Mouse (Mus musculus) liver, embryonic 15.5 days (tissue): Measurements from ENCODE around the gene Itga7. TPM values are rescaled to one million over a fixed set of nuclear protein-coding genes. Genes with fewer than 3 reads are reported as not detected.

ENCODE experiments used
- ATAC-seq: fragments of 200-750 bp; cut with Nextera tagmentation; 2 replicates; pipeline ENCODE4 v1.8.0; 2017; ENCODE audit warnings: moderate number of reproducible peaks, mild to moderate bottlenecking, moderate library complexity; ENCODE audit not compliant: insufficient read depth
- H3K27ac ChIP-seq: fragments of 300-500 bp; sonication (generic); replicated peaks from 2 replicates; pipeline ENCODE4 v1.5.1; 2015; ENCODE audit warnings: mild to moderate bottlenecking, inconsistent platforms
- H3K27me3 ChIP-seq: fragments of 300-500 bp; sonication (generic); 2 replicates; pipeline ENCODE4 v1.6.1; 2015; ENCODE audit warnings: mild to moderate bottlenecking, inconsistent platforms
- H3K36me3 ChIP-seq: fragments of 300-500 bp; sonication (generic); replicated peaks from 2 replicates; pipeline ENCODE4 v1.6.1; 2015; ENCODE audit warnings: moderate library complexity, mild to moderate bottlenecking, inconsistent platforms
- H3K4me1 ChIP-seq: fragments of 300-500 bp; sonication (generic); replicated peaks from 2 replicates; pipeline ENCODE4 v1.6.1; 2015; ENCODE audit warnings: inconsistent platforms
- H3K4me2 ChIP-seq: fragments of 300-500 bp; sonication (generic); 2 replicates; pipeline ENCODE4 v1.6.1; 2015; ENCODE audit warnings: moderate library complexity, mild to moderate bottlenecking, inconsistent platforms
- H3K4me3 ChIP-seq: fragments of 300-500 bp; sonication (generic); replicated peaks from 2 replicates; pipeline ENCODE4 v1.5.1; 2015; ENCODE audit warnings: mild to moderate bottlenecking, inconsistent platforms
- H3K9ac ChIP-seq: fragments of 300-500 bp; sonication (generic); 2 replicates; pipeline ENCODE4 v1.6.1; 2015; ENCODE audit warnings: moderate library complexity, mild to moderate bottlenecking, inconsistent platforms
- H3K9me3 ChIP-seq: fragments of 300-500 bp; sonication (generic); replicated peaks from 2 replicates; pipeline ENCODE4 v1.6.1; 2016; ENCODE audit warnings: inconsistent platforms
- WGBS: fragments of 180-500 bp; shearing (Covaris S2); methylation state at CpG from one replicate; pipeline ENCODE4 v1.1.7; 2015; ENCODE audit warnings: mixed read lengths; ENCODE audit not compliant: insufficient replicate concordance; 5-methylcytosine and 5-hydroxymethylcytosine counted together
- polyA plus RNA-seq: library from polyadenylated mRNA; unstranded; fragments of >200 nt; fragmentation: Nextera tagmentation; extraction: Ambion mirVana; gene quantifications from 2 replicates; pipeline ENCODE4 v1.2.1, GENCODE M21; 2015

The Itga7 gene
- polyA plus RNA-seq, 1 experiment from 2014 or later: 1.1 TPM

DNA sequence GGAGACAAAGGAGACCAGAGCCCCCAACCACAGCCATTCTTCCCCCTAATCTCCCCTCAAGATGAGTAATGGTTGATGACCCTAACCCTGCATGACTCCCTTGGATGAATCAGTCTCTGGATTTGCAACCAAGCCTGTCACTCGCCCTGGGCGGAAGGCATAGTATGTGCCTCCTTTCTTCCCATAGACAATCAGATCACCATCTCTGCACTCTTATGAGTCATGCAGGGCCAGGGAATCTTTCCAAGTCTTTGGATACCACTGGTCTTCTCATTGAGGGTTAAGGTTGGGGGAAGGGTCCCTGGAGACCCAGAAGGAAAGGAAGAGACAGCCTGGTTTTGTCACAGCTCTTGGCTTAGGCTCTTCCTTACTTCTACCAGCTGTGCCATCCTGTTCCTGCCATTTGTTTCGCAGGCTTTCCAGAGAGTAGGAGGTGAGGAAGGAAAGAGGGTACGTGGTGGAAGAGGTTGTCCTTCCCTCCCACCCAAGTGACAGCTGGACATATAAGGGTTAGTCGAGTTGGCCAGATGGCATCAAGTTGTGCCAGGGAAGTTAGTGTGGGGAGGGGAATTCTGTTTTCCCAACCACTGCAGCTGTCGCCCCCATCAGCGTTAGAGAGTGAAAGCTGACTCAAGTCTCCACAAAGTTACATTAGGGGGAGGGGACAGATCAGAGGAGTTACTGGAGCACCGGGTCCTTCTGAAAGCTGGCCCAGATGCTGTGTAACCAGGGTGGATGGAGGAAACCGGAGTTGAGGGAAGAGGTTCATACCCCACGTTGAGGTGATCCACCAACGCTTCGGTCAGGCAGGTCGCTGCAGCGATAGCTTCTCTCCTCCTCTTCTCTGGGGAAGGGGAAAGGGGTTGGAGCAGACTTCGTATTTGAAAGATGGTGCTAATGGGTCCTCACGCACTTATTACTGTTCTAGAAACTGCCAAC, 11.5 kb upstream of the Itga7 start:
- Histone ChIP-seq H3K4me1 (peaks cover 54% of the 10 kb centered on the region), H3K27ac (0 out of 2 replicates have a peak overlapping the region, but pooled peaks have one; percentile 45), H3K4me2 (peak overlapping the region; percentile 87), H3K9me3 (no peaks in the 10 kb centered on the region), H3K9ac (peak overlapping the region; percentile 86; the same call in 1 of the 2 replicates), H3K36me3 (no peaks in the 10 kb centered on the region), H3K27me3 (peaks cover 14% of the 10 kb centered on the region; the same call in 1 of the 2 replicates), H3K4me3 (peak overlapping the region; percentile 96)
- 68% methylated on average over 16 of the region's 16 CpGs for WGBS
- ATAC-seq: no peak

GRCm38 (mm10) chr10:128922822-128923012, 10.9 kb upstream of the Itga7 start, which contains the start of gene Rdh5:
TSS of gene Rdh5 (minus strand) at chr10:128922888.
- Histone ChIP-seq H3K4me1 (peaks cover 54% of the 10 kb centered on the region), H3K9me3 (no peaks in the 10 kb centered on the region), H3K36me3 (no peaks in the 10 kb centered on the region), H3K4me2 (peak within 1 kb of the TSS; percentile 87), H3K4me3 (peak within 1 kb of the TSS; percentile 96), H3K27me3 (peaks cover 19% of the 10 kb centered on the region), H3K27ac (peak within 1 kb of the TSS; percentile 91), H3K9ac (peak within 1 kb of the TSS; percentile 86)
- WGBS: 16% methylated on average over 1 of the region's 1 CpGs
- no peak for ATAC-seq

DNA sequence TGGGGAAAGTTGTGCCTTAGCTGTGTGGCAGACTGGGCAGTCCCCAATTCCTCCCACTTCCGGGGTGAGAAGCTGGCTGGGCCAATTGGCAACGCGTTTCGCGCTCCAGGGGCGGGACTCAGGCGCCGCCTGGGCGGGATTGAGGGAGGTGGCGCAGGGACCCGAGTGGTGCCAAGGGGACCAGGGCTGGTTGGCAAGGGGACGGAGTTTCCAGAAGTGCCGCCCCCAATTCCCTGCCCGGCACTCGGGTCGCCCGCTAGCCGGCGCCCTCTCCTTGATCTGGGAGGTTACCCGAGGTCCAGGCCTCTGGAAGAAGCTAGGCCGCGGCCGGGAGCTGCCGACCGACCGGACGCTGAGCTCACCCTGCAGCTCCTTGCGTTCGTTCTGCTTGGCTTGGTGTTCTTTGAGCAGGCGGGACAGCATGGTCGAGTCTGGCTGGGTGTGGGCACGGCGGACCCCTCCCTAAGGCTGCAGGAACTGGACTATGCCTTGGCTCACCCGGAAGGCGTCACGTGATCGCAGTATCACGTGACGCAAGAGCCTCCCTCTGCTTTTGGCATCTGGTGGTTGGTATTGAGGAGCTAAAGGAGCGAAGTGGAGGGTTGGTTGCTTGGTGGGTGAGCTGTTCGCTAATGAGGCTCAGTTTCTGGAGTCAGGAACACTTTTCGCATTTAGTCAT, 10.5 kb upstream of the Itga7 start:
- H3K4me1 ChIP-seq: peaks cover 49% of the 10 kb centered on the region
- peak overlapping the region; percentile 96 for H3K4me3 ChIP-seq
- H3K4me2 ChIP-seq: peak overlapping the region; percentile 87
- H3K36me3 ChIP-seq: no peaks in the 10 kb centered on the region
- peak; percentile 95 for ATAC-seq
- H3K9me3 ChIP-seq: no peaks in the 10 kb centered on the region
- H3K27ac ChIP-seq: peak overlapping the region; percentile 91
- H3K9ac ChIP-seq: peak overlapping the region; percentile 86
- WGBS: under 1% methylated on average over 42 of the region's 42 CpGs
- H3K27me3 ChIP-seq: peaks cover 24% of the 10 kb centered on the region

- Histone ChIP-seq H3K4me3 (peak within 1 kb of the TSS; percentile 96), H3K4me2 (peak within 1 kb of the TSS; percentile 87), H3K27ac (peak within 1 kb of the TSS; percentile 91), H3K27me3 (peaks cover 31% of the 10 kb centered on the region), H3K36me3 (no peaks in the 10 kb centered on the region), H3K9me3 (no peaks in the 10 kb centered on the region), H3K9ac (peak within 1 kb of the TSS; percentile 86), H3K4me1 (peaks cover 48% of the 10 kb centered on the region)
- no peak for ATAC-seq
- WGBS: 50% methylated on average over 9 of the region's 9 CpGs
Observed at GRCm38 (mm10) chr10:128923935-128924334, 9.7 kb upstream of the Itga7 start, which contains the start of gene Bloc1s1. TSS of gene Bloc1s1 (minus strand) at chr10:128924035.

- no peak overlapping the region for H3K9ac ChIP-seq
Observed at GRCm38 (mm10) chr10:128928356-128928755, 5.3 kb upstream of the Itga7 start.

GRCm38 (mm10) chr10:128929638-128930378, 3.8 kb upstream of the Itga7 start:
- H3K4me3 ChIP-seq: no peak overlapping the region
- no peak overlapping the region for H3K4me2 ChIP-seq
- H3K4me1 ChIP-seq: peaks cover 8% of the 10 kb centered on the region; the same call in 1 of the 2 replicates
- H3K27ac ChIP-seq: no peak overlapping the region
- H3K27me3 ChIP-seq: peaks cover 79% of the 10 kb centered on the region
- H3K9ac ChIP-seq: no peak overlapping the region
- no peaks in the 10 kb centered on the region for H3K36me3 ChIP-seq
- 51% methylated on average over 7 of the region's 7 CpGs for WGBS
- H3K9me3 ChIP-seq: no peaks in the 10 kb centered on the region
- ATAC-seq: no peak

More at GRCm38 (mm10) chr10:128928356-128928755, 5.3 kb upstream of the Itga7 start:
- H3K27ac ChIP-seq: no peak overlapping the region
- no peak for ATAC-seq
- no peak overlapping the region for H3K4me3 ChIP-seq
- no peaks in the 10 kb centered on the region for H3K36me3 ChIP-seq
- peaks cover 8% of the 10 kb centered on the region for H3K4me1 ChIP-seq
- peaks cover 72% of the 10 kb centered on the region for H3K27me3 ChIP-seq
- H3K9me3 ChIP-seq: no peaks in the 10 kb centered on the region
- H3K4me2 ChIP-seq: no peak overlapping the region
- 30% methylated on average over 4 of the region's 4 CpGs for WGBS

DNA sequence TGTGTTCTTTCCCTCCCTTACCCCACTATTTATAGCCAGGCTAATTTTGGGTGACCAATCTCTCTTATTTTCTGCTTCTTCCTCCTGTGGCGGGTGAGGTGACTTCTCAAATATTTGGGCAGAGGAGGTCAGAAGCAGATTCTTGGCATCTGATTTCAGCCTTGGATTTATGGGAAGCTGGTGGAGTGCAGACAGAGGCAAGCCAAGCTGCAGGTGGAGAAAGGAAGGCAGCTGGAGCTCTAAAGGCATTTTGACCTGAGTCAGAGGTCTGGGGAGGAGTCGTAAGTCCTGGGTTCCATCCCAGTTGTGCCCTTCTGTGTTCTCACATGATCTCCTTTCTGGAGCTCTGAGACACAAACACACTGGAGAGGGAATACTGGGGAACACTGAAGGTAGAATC, 2.2 kb upstream of the Itga7 start:
- H3K9me3 ChIP-seq: no peaks in the 10 kb centered on the region
- H3K36me3 ChIP-seq: no peaks in the 10 kb centered on the region
- no peak overlapping the region for H3K27ac ChIP-seq
- H3K4me3 ChIP-seq: no peak overlapping the region
- no peak for ATAC-seq
- H3K4me2 ChIP-seq: no peak overlapping the region
- peaks cover 95% of the 10 kb centered on the region for H3K27me3 ChIP-seq
- H3K4me1 ChIP-seq: peaks cover 8% of the 10 kb centered on the region; the same call in 1 of the 2 replicates
- no peak overlapping the region for H3K9ac ChIP-seq
- WGBS: 50% methylated on average over 2 of the region's 2 CpGs

- no peak overlapping the region for H3K9ac ChIP-seq
- ATAC-seq: no peak
- peak overlapping the region; percentile 28 for H3K4me3 ChIP-seq
- WGBS: 4% methylated on average over 21 of the region's 21 CpGs
- peaks cover 87% of the 10 kb centered on the region for H3K27me3 ChIP-seq
- H3K9me3 ChIP-seq: no peaks in the 10 kb centered on the region
- H3K4me1 ChIP-seq: peaks cover 8% of the 10 kb centered on the region; the same call in 1 of the 2 replicates
- H3K36me3 ChIP-seq: no peaks in the 10 kb centered on the region
- H3K27ac ChIP-seq: no peak overlapping the region
- H3K4me2 ChIP-seq: peak overlapping the region; percentile 52
Observed at GRCm38 (mm10) chr10:128933976-128934721, 531 bp downstream of the Itga7 start.

- no peak overlapping the region for H3K9ac ChIP-seq
- no peak overlapping the region for H3K4me3 ChIP-seq
- 54% methylated on average over 7 of the region's 7 CpGs for WGBS
- H3K27me3 ChIP-seq: peaks cover 78% of the 10 kb centered on the region
- no peak overlapping the region for H3K4me2 ChIP-seq
- H3K4me1 ChIP-seq: peaks cover 8% of the 10 kb centered on the region; the same call in 1 of the 2 replicates
- H3K36me3 ChIP-seq: no peaks in the 10 kb centered on the region
- H3K9me3 ChIP-seq: no peaks in the 10 kb centered on the region
- H3K27ac ChIP-seq: no peak overlapping the region
- no peak for ATAC-seq
Observed at GRCm38 (mm10) chr10:128934997-128935787, 1.6 kb downstream of the Itga7 start.
